Mouse (Mus musculus) activated CD4-positive, CD25-positive, alpha-beta regulatory T cell, adult 4 months (primary cell): ENCODE results near the gene Olfr800. TPM values are rescaled to one million over a fixed set of nuclear protein-coding genes. Genes with fewer than 3 reads are reported as not detected.

ENCODE experiments used
- ATAC-seq: one replicate; pipeline ENCODE4 v1.8.0; 2017
- polyA plus RNA-seq, 2 experiments: library from polyadenylated mRNA; unstranded; fragments of 100-300 nt; shearing (Covaris generic); gene quantifications; one replicate each; pipeline ENCODE4 v1.2.1; 2017

Olfr800 gene
- not detected for polyA plus RNA-seq

- no peak for ATAC-seq
Measured at GRCm38 (mm10) chr10:129657394-129657793, at the start of gene Olfr800. Gene Olfr800 (plus strand): TSS chr10:129657694.

GRCm38 (mm10) chr10:129612470-129612869 lies 45.0 kb upstream of the Olfr800 start, which contains the start of gene Olfr796:
Gene Olfr796 (minus strand): TSS chr10:129612570.
- ATAC-seq: no peak

GRCm38 (mm10) chr10:129621724-129622123 lies 35.8 kb upstream of the Olfr800 start:
- no peak for ATAC-seq

- ATAC-seq: no peak
Measured at GRCm38 (mm10) chr10:129623251-129623650, 34.2 kb upstream of the Olfr800 start.

- ATAC-seq: no peak
Measured at GRCm38 (mm10) chr10:129627834-129628233, 29.7 kb upstream of the Olfr800 start, which contains the start of gene Olfr798. Gene Olfr798 (minus strand): TSS chr10:129627934.

GRCm38 (mm10) chr10:129637184-129637583 lies 20.3 kb upstream of the Olfr800 start, which contains the start of gene Olfr799:
Gene Olfr799 (plus strand): TSS chr10:129637484.
- no peak for ATAC-seq

GRCm38 (mm10) chr10:129651763-129652162 lies 5.7 kb upstream of the Olfr800 start:
- no peak for ATAC-seq

- ATAC-seq: no peak
Measured at GRCm38 (mm10) chr10:129673765-129674164, 16.3 kb downstream of the Olfr800 start, which contains the start of gene Olfr801. Gene Olfr801 (minus strand): TSS chr10:129673865.

GRCm38 (mm10) chr10:129688069-129688468 lies 30.6 kb downstream of the Olfr800 start, which contains the start of gene Olfr802:
Gene Olfr802 (minus strand): TSS chr10:129688169.
- no peak for ATAC-seq

- no peak for ATAC-seq
Measured at GRCm38 (mm10) chr10:129694186-129694585, 36.7 kb downstream of the Olfr800 start, which contains the start of gene Olfr803. Gene Olfr803 (minus strand): TSS chr10:129694286.

- no peak for ATAC-seq
Measured at GRCm38 (mm10) chr10:129702910-129703309, 45.4 kb downstream of the Olfr800 start, which contains the start of gene Olfr804. Gene Olfr804 (plus strand): TSS chr10:129703210.

Other genes with a start within 250 kb of the Olfr800 start
- not detected for gene Olfr786, start 230.4 kb upstream of the Olfr800 start, polyA plus RNA-seq
- gene Olfr787, start 195.8 kb upstream of the Olfr800 start, polyA plus RNA-seq: under 1 TPM in 1 of 2 experiments, not detected in 1; 0.33 TPM
- gene Olfr788, start 186.7 kb upstream of the Olfr800 start, polyA plus RNA-seq: not detected
- gene Olfr789, start 172.9 kb upstream of the Olfr800 start, polyA plus RNA-seq: not detected
- gene Olfr790, start 159.2 kb upstream of the Olfr800 start, polyA plus RNA-seq: not detected
- gene Olfr791, start 135.9 kb upstream of the Olfr800 start, polyA plus RNA-seq: not detected
- not detected for gene Olfr792, start 118.5 kb upstream of the Olfr800 start, polyA plus RNA-seq
- gene Olfr794, start 90.0 kb upstream of the Olfr800 start, polyA plus RNA-seq: not detected
- gene Olfr796, start 45.1 kb upstream of the Olfr800 start, polyA plus RNA-seq: not detected
- under 1 TPM in 1 of 2 experiments, not detected in 1; 0.61 TPM for gene Olfr798, start 29.8 kb upstream of the Olfr800 start, polyA plus RNA-seq
- gene Olfr799, start 20.2 kb upstream of the Olfr800 start, polyA plus RNA-seq: not detected
- gene Olfr801, start 16.2 kb downstream of the Olfr800 start, polyA plus RNA-seq: not detected
- not detected for gene Olfr802, start 30.5 kb downstream of the Olfr800 start, polyA plus RNA-seq
- gene Olfr803, start 36.6 kb downstream of the Olfr800 start, polyA plus RNA-seq: not detected
- not detected for gene Olfr804, start 45.5 kb downstream of the Olfr800 start, polyA plus RNA-seq
- gene Olfr805, start 71.7 kb downstream of the Olfr800 start, polyA plus RNA-seq: under 1 TPM in 1 of 2 experiments, not detected in 1; 0.24 TPM
- gene Olfr806, start 84.2 kb downstream of the Olfr800 start, polyA plus RNA-seq: not detected
- gene Olfr807, start 100.1 kb downstream of the Olfr800 start, polyA plus RNA-seq: not detected
- gene Olfr808, start 107.8 kb downstream of the Olfr800 start, polyA plus RNA-seq: not detected
- not detected for gene Olfr809, start 116.9 kb downstream of the Olfr800 start, polyA plus RNA-seq
- gene Olfr810, start 137.2 kb downstream of the Olfr800 start, polyA plus RNA-seq: not detected
- gene Olfr811, start 146.7 kb downstream of the Olfr800 start, polyA plus RNA-seq: not detected
- gene Olfr812, start 188.4 kb downstream of the Olfr800 start, polyA plus RNA-seq: not detected
- not detected for gene Olfr813, start 197.7 kb downstream of the Olfr800 start, polyA plus RNA-seq
- under 1 TPM in 1 of 2 experiments, not detected in 1; 0.15 TPM for gene Olfr814, start 222.2 kb downstream of the Olfr800 start, polyA plus RNA-seq
- gene Olfr815, start 248.2 kb downstream of the Olfr800 start, polyA plus RNA-seq: not detected